Mouse (Mus musculus) cortical plate, adult 2 months (tissue): ENCODE data around the gene Senp3. TPM values are rescaled to one million over a fixed set of nuclear protein-coding genes. Genes with fewer than 3 reads are reported as not detected.
"Not testable (repeated sequence)": the region's sequence is repeated elsewhere in the genome, so short reads cannot be mapped to it uniquely, and the experiment has no call there.

Experiments used
- H3K27ac ChIP-seq: fragments of 200-500 bp; 2 replicates; pipeline ENCODE4 v1.5.1; 2012; ENCODE audit warnings: low read length, control low read depth, inconsistent platforms; ENCODE audit not compliant: insufficient read depth
- H3K4me1 ChIP-seq: fragments of 200-500 bp; 2 replicates; pipeline ENCODE4 v1.6.1; 2011; ENCODE audit warnings: low read length; ENCODE audit not compliant: control insufficient read depth, insufficient read depth
- H3K4me3 ChIP-seq: fragments of 200-500 bp; 2 replicates; pipeline ENCODE4 v1.5.1; 2011; ENCODE audit warnings: mild to moderate bottlenecking, low read length, control low read depth; ENCODE audit not compliant: insufficient read depth
- CTCF ChIP-seq: fragments of 200-500 bp; IDR thresholded peaks from 2 replicates; pipeline ENCODE4 v1.5.1; 2011; ENCODE audit warnings: mild to moderate bottlenecking, control low read depth, low read length; ENCODE audit not compliant: insufficient read depth; ENCODE audit errors: extremely low read depth
- POLR2A ChIP-seq: fragments of 200-500 bp; IDR thresholded peaks from 2 replicates; pipeline ENCODE4 v1.6.1; 2011; ENCODE audit warnings: mild to moderate bottlenecking, low read length, control low read depth; ENCODE audit not compliant: insufficient read depth; ENCODE audit errors: extremely low read depth
- polyA plus RNA-seq: library from polyadenylated mRNA; depleted of rRNA; stranded (reverse); fragments of >200 nt; gene quantifications from 2 replicates; pipeline ENCODE4 v1.2.3, GENCODE M21; 2012

Senp3 gene
- polyA plus RNA-seq, 1 experiment, result 133 TPM

- no peaks in the 10 kb centered on the region for H3K4me1 ChIP-seq
- no peak overlapping the region for H3K27ac ChIP-seq
- no peak overlapping the region for H3K4me3 ChIP-seq
Measured at GRCm38 (mm10) chr11:69706775-69707479, 25.0 kb upstream of the Senp3 start.

DNA sequence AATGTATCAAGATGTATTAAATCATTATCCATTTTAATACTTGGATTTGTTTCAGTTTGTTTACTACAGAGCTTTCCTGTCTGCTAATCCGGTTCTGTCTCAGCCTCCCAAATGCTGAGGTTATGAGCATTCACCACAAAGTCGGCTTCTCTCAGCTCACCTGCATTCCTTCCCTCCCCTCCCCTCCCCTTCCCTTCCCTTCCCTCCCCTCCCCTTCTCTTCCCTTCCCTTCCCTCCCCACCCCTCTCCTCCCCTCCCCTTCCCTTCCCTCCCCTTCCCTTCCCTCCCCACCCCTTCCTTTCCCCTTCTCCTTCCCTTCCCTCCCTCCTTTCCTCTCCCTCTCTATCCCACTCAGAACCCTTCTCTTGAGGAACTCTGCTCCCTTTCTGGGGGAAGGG is 22.7 kb upstream of the Senp3 start:
- no peaks in the 10 kb centered on the region for H3K4me1 ChIP-seq
- TF ChIP-seq POLR2A (no peak), CTCF (no peak)
- H3K4me3 ChIP-seq, result no peak overlapping the region
- H3K27ac ChIP-seq, result no peak overlapping the region

More at GRCm38 (mm10) chr11:69706775-69707479, 25.0 kb upstream of the Senp3 start:
- no peak for TF ChIP-seq POLR2A
- no peak for TF ChIP-seq CTCF

DNA sequence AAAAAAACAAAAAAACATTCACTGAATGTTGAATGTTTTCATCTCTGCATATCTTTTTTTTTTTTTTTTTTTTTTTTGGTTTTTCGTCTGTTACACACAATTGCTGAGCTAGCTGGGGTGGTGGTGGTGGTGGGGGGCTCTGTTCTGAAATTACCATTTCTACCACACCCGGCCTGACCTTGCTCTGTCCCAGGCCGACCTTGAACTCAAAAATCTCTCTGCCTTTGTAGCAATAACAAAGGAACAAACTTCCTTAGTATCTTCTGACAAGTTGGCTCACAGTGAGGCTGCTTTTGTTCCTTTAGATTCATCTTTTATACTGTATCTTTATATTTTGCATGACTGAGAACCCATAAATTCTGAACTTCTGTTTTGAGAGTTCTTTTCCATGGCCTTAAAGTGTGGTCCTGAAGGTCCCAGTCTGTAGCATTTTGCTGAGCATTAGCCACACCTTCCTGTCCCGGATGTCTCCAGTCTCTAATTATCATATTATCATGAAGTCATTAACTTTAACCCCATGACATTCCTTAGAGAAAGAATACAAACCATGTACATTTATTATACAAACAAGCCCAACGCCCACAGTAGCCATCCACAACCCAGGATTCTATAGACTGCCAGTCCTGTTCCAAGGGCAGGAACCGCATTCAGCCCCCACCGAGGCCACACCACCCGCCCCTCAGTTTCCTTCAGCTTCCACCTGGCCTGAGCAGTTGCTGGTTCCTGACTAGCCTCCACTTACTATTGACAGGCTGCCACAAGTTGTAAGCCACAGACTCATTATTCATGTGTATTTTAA is 22.1 kb upstream of the Senp3 start:
- Histone ChIP-seq H3K4me3 (no peak overlapping the region), H3K4me1 (no peaks in the 10 kb centered on the region), H3K27ac (no peak overlapping the region)
- no peak for TF ChIP-seq POLR2A
- TF ChIP-seq CTCF, result no peak

DNA sequence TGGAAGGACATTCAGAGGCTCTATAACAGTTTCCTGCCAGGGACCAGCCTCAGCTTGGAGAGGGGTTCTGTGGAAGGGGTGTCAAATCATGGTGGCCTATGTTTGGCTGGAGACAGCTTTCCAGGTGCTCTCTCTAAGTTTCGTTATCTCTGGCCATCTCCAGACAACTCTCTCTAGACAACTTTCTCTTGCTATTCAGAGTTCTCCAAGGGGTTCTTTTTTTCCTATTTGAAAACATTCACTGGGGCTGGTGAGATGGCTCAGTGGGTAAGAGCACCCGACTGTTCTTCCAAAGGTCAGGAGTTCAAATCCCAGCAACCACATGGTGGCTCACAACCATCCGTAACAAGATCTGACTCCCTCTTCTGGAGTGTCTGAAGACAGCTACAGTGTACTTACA is 21.5 kb upstream of the Senp3 start:
- H3K4me1 ChIP-seq, H3K27ac ChIP-seq, H3K4me3 ChIP-seq: not testable (repeated sequence)

- H3K27ac ChIP-seq, H3K4me3 ChIP-seq: not testable (repeated sequence)
Measured at GRCm38 (mm10) chr11:69702886-69703285, 21.0 kb upstream of the Senp3 start.

GRCm38 (mm10) chr11:69699595-69699994 is 17.7 kb upstream of the Senp3 start:
- no peak overlapping the region for H3K4me3 ChIP-seq
- TF ChIP-seq CTCF (no peak), POLR2A (no peak)
- H3K27ac ChIP-seq, result no peak overlapping the region
- no peaks in the 10 kb centered on the region; the same call in 1 of the 2 replicates for H3K4me1 ChIP-seq

More at GRCm38 (mm10) chr11:69702886-69703285, 21.0 kb upstream of the Senp3 start:
- H3K4me1 ChIP-seq, result not testable (repeated sequence)

DNA sequence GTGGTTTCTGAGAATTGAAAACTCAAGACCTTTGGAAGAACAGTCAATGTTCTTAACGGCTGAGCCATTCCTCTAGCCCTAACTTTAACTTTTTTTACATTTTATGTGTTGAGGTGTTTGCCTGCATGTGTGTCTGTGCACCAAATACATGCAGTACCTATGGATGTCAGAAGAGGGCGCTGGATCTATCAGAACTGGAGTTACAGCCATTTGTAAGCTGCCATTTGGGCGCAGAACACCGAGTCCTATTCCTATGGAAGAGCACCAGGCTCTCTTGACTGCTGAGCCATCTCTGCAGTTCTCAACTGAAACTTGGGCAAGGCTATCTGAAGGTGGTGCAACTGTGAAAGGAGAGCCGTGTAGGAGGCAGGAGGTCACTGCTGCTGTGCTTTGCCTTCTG is 16.7 kb upstream of the Senp3 start:
- Histone ChIP-seq H3K4me3 (no peak overlapping the region), H3K27ac (no peak overlapping the region), H3K4me1 (no peaks in the 10 kb centered on the region; the same call in 1 of the 2 replicates)
- TF ChIP-seq POLR2A (no peak), CTCF (no peak)

DNA sequence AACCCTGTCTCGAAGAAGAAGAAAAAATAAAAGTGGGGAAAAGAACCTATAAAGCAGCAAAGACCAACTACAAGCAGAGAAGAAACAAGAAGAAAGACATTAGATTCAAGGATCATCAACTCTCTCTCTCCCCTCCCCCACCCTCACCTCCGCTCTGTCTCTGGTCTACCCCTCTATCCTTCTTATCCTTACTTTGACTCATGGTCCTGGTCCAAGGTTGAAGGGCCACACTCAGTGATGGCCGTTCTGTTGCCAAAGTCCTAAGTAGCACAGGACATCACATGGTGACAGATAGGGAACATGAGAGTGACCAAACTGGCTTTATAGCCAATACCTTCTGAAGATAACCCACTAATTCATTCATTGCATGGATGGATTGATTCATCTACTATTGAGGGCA is 15.5 kb upstream of the Senp3 start:
- Histone ChIP-seq H3K27ac (no peak overlapping the region), H3K4me3 (no peak overlapping the region), H3K4me1 (no peaks in the 10 kb centered on the region; the same call in 1 of the 2 replicates)
- TF ChIP-seq CTCF (no peak), POLR2A (no peak)

- Histone ChIP-seq H3K27ac (peak within 1 kb of the TSS; percentile 67), H3K4me3 (peak within 1 kb of the TSS; percentile 35), H3K4me1 (no peaks in the 10 kb centered on the region; the same call in 1 of the 2 replicates)
- no peak for TF ChIP-seq CTCF
- TF ChIP-seq POLR2A, result peak; percentile 37; the same call in 1 of the 2 replicates
Measured at GRCm38 (mm10) chr11:69695361-69696181, 13.7 kb upstream of the Senp3 start, which contains the start of the genes Tnfsf12 and Tnfsfm13. Gene Tnfsf12 (minus strand): TSS chr11:69695849. Gene Tnfsfm13 (minus strand): TSS chr11:69696098.

DNA sequence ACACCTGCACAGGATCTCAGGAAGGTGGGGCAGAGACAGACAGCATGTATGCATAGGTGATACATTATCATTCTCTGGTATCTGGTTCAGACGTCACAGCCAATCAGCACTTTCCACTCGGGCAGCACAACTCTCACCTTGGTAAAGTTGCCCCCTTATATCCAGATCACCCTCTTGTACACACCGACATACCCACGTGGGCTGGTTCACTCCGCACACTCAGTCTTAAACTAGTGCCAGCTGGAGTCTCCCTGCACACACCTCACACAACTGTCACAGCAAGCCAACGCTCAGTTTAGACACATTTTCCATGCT is 13.1 kb upstream of the Senp3 start:
- H3K4me1 ChIP-seq, result no peaks in the 10 kb centered on the region; the same call in 1 of the 2 replicates
- H3K4me3 ChIP-seq, result peak overlapping the region; percentile 35
- TF ChIP-seq CTCF, result no peak
- 0 out of 2 replicates have a peak, but pooled peaks have one; percentile 17 for TF ChIP-seq POLR2A
- H3K27ac ChIP-seq, result no peak overlapping the region
